Mouse (Mus musculus): ENCODE measurements around the gene Hsd3b6. TPM values are rescaled to one million over a fixed set of nuclear protein-coding genes. Genes with fewer than 3 reads are reported as not detected.

The Hsd3b6 gene
- 0.23 and 0.25 TPM in 2 replicates for polyA plus RNA-seq (2012; ENCODE audit: low replicate concordance)

GRCm38 (mm10) chr3:98814101-98814670 is at the start of gene Hsd3b6:
Gene Hsd3b6 (minus strand): TSS chr3:98814443.

DNA sequence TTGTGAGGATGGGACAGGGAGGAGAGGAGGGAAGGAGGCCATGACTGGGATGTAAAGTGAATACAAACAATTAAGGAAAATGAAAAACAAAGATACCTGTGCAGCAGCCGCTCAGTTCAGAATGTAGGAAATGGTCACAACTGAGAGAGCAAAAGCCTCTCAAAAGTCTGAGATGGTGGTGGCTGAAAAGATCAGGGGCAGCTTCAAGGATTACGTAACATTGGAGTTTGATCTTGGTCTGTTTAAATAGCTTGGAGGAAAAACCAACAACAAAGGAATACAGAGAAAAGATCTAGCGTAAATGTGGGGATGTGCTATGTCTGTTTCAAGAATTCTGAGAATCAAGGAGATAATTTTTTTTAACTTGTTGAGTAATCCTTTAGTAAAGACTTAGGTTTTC is 45.3 kb upstream of the Hsd3b6 start, which contains the start of gene Hsd3b1:
Gene Hsd3b1 (minus strand): TSS at position 219 of the 400 bp plus-strand sequence.

Other genes starting within 250 kb of the Hsd3b6 start
- not detected in 2 replicates for gene Gm10681, start 225.6 kb downstream of the Hsd3b6 start, polyA plus RNA-seq (2012; ENCODE audit: low replicate concordance)
- not detected in 2 replicates for gene Hsd3b5, start 184.2 kb downstream of the Hsd3b6 start, polyA plus RNA-seq (2012; ENCODE audit: low replicate concordance)
- gene Hsd3b2, start 89.9 kb downstream of the Hsd3b6 start, polyA plus RNA-seq (2012; ENCODE audit: low replicate concordance) = not detected in 2 replicates
- not detected in 2 replicates for gene Hsd3b3, start 51.3 kb downstream of the Hsd3b6 start, polyA plus RNA-seq (2012; ENCODE audit: low replicate concordance)
- gene Hsd3b1, start 45.4 kb upstream of the Hsd3b6 start, polyA plus RNA-seq (2012; ENCODE audit: low replicate concordance) = 0.34 and 0.48 TPM in 2 replicates
- not detected in 2 replicates for gene Hao2, start 78.8 kb upstream of the Hsd3b6 start, polyA plus RNA-seq (2012; ENCODE audit: low replicate concordance)

Measured in leukemia stem cell, adult 10-12 weeks (primary cell).